Mouse (Mus musculus): ENCODE data around the gene Mtfmt. TPM values are rescaled to one million over a fixed set of nuclear protein-coding genes. Genes with fewer than 3 reads are reported as not detected.

Gene Mtfmt
- total RNA-seq (2023) = 25.8 TPM

DNA sequence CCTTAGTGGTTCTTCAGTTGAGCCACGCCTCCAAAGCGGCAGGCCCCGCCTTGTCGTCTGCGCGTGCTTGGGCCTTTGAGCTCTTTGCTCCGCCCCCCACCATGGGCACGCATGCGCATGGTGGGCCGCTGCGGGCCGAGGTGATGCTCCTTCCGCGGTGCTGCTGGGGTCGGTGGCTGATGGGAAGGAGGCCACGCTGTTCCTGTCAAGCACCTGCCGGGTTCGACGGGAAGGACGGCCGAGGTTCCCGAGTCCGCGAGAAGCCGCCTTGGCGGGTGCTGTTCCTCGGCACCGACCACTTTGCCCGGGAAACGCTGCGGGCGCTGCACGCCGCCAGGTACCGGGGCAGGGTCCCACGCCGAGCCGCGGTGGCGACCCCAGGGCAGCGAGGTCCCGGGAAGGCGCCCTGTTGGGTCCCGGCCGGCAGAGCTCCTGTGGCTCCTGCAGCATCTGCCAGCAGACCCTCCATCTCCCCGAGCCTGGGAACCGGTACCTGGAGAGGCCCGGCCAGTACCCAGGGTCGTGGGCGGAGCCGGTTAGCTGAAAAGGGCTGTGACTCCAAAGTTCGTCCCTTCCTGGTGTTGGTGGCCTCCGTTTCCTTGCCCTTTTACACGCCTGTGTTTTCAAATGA lies at the start of gene Mtfmt:
TSS of gene Mtfmt (plus strand) at position 112 of the 631 bp plus-strand sequence.

DNA sequence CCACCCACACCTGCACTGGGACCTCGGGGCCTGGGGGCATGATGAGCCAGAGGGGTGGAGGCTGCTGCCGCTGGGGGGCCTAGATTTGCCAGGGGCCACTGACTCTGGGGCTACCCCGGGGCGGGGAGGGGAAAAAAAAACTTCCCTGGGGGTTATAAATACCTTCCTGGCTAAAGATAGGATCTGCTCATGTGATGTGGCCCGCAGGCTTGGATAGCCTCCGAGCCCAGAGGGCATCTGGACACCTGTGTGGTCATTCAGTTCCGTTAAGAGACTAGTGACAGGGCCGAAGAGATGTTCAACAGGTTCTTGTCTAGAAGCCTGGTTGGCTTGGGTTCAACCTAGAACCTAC lies 44.0 kb upstream of the Mtfmt start, which contains the start of gene Kbtbd13:
TSS of gene Kbtbd13 (minus strand) at position 40 of the 352 bp plus-strand sequence.

DNA sequence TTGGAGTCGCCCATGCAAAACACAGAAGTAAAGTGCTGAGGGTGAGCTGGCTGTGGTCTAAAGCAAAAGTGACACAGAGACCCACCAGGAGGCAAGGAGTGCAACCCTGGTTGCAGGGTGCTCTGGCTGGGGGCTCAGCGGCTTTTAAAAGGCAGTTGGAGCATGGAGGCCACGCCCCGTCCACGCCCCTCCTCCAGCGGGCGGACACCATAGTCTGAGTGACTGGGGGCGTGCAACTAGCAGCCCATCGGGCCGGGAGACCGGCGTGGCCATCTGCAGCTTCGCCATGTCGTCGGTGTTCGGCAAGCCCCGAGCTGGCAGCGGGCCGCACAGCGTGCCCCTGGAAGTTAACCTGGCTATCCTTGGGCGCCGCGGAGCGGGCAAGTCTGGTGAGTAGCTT lies 37.3 kb upstream of the Mtfmt start, which contains the start of gene Rasl12:
TSS of gene Rasl12 (plus strand) at position 228 of the 400 bp plus-strand sequence.

DNA sequence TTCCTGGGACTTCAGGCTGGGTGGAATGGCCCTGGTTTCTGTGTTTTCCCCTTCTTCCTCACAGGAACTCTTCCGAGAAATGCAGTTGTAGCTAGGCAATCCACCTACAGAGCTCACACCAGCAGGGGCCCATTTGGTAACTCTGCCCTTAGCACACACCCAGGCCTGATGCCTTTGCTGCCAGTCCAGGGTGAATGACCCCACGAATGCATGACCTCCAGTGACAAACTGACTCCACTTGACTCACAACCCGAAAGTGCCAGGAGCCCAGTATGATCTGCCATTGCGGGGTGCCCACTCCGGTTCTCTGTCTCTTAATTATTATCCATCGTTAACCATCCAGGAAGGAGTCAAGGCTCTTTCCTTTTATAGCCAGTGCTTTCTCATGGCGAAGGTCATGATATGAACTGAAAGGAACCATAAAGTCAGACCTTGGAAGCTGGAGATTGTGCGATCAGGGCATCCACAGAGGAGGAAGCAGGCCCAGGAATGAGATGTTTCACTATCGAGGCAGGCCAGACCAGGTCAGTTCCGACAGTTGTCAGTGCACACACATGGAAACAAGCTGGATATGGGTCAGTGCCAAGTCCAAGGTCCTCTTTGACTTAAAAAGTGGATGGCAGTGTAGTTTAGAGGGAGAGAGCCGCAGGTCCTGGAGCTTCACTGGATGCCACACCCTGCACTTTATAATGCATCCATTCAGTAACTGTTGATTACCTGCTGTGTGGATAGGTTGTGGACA lies 12.7 kb upstream of the Mtfmt start, which contains the start of gene Slc51b:
TSS of gene Slc51b (minus strand) at position 196 of the 742 bp plus-strand sequence.

DNA sequence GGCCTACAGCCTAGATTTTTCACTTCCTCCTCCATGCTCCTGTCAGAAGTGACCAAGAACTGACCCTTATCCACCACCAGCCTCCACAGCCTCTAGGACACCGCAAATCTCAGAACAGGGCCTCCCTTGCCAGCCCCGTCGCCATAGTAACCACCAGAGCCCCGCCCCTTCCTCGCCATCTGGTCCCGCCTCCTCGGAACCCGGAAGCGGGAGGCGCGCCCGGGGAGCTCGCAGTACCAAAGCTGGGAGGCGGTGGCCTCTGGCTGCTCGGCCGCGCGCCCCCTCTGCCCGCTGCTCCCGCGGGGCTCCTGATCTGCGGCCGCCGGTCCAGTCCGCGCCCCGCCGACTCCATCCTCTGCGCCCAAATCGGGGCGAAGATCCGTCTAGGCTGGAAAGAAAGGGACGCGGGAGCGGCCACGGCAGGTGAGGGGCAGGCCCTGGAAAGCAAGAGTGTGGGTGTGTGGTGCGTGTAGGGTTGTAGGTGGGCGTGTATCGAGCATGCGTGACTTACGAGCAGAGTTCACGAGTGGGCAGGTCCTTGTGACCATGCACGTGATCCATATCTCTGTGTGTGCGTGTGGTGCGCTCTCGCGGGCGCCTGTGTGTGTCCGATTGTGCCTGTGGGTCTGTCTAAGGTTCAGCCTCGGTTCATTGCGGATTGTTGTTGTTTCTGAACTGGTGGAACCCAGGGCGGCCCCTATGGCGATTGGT lies 25.3 kb downstream of the Mtfmt start, which contains the start of gene Spg21:
TSS of gene Spg21 (plus strand) at position 216 of the 711 bp plus-strand sequence.

Other genes starting within 250 kb of the Mtfmt start
- gene Parp16, start 240.4 kb upstream of the Mtfmt start, total RNA-seq (2023) = 7.2 TPM
- not detected for gene Cilp, start 170.6 kb upstream of the Mtfmt start, total RNA-seq (2023)
- 28.9 TPM for gene Clpx, start 141.5 kb upstream of the Mtfmt start, total RNA-seq (2023)
- 20.0 TPM for gene Pdcd7, start 89.7 kb upstream of the Mtfmt start, total RNA-seq (2023)
- not detected for gene Ubap1l, start 74.7 kb upstream of the Mtfmt start, total RNA-seq (2023)
- not detected for gene Kbtbd13, start 44.1 kb upstream of the Mtfmt start, total RNA-seq (2023)
- 0.24 TPM for gene Rasl12, start 37.3 kb upstream of the Mtfmt start, total RNA-seq (2023)
- gene Slc51b, start 12.8 kb upstream of the Mtfmt start, total RNA-seq (2023) = not detected
- 49.9 TPM for gene Spg21, start 25.2 kb downstream of the Mtfmt start, total RNA-seq (2023)
- not detected for gene Ankdd1a, start 84.4 kb downstream of the Mtfmt start, total RNA-seq (2023)
- 37.3 TPM for gene Plekho2, start 144.3 kb downstream of the Mtfmt start, total RNA-seq (2023)
- gene Pif1, start 151.4 kb downstream of the Mtfmt start, total RNA-seq (2023) = not detected
- gene Rbpms2, start 193.9 kb downstream of the Mtfmt start, total RNA-seq (2023) = 0.92 TPM
- 30.6 TPM for gene Oaz2, start 232.2 kb downstream of the Mtfmt start, total RNA-seq (2023)

Data from CD4-positive naive resting alpha-beta T cell, adult 57 days (primary cell).